Mouse (Mus musculus): ENCODE data around the gene Prr5.
"Not testable (repeated sequence)": the region's sequence is repeated elsewhere in the genome, so short reads cannot be mapped to it uniquely, and the experiment has no call there.

- TF ChIP-seq CTCF, POLR2A (IDR thresholded peaks at IDR 0.05; ENCODE audit: insufficient read depth, low read depth, low read length): not testable (repeated sequence)
Observed at GRCm38 (mm10) chr15:84717570-84718270, 48.3 kb downstream of the Prr5 start.

All from olfactory bulb, adult 2 months (tissue).